Mouse (Mus musculus) liver (tissue): ENCODE data around the gene Tom1l2.
A peak's percentile ranks its signal among the peaks of the same experiment; 100 is the strongest.

Source experiments
- DNase-seq: peaks from one replicate; pipeline ENCODE4 v3.0.0-alpha.2; 2020; ENCODE audit warnings: mixed read lengths

Gene Tom1l2

GRCm38 (mm10) chr11:60199702-60200184 lies 153.0 kb downstream of the Tom1l2 start:
- peak; percentile 90 for DNase-seq

DNA sequence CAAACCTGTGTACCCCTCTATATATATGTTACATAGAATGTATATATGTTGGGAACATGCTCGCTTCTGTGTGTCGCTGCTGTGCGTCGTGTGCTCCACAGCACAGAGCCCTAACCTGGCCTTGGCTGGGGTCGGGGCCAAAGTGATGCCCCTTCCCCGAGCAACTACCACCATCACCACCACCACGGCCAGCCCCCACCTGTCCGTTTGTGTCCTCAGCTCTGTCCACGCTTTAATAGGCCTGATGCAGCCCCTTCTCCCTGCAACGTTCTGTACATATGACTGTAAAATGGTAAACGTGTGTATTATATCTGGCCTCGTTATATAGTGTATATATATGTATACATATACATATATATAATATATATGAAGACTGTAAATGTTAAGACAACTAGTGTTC lies 154.1 kb downstream of the Tom1l2 start:
- DNase-seq: no peak

GRCm38 (mm10) chr11:60197998-60198619 lies 154.6 kb downstream of the Tom1l2 start:
- no peak for DNase-seq

- no peak for DNase-seq
Measured at GRCm38 (mm10) chr11:60196344-60196743, 156.4 kb downstream of the Tom1l2 start.

GRCm38 (mm10) chr11:60195108-60195507 lies 157.6 kb downstream of the Tom1l2 start:
- no peak for DNase-seq

DNA sequence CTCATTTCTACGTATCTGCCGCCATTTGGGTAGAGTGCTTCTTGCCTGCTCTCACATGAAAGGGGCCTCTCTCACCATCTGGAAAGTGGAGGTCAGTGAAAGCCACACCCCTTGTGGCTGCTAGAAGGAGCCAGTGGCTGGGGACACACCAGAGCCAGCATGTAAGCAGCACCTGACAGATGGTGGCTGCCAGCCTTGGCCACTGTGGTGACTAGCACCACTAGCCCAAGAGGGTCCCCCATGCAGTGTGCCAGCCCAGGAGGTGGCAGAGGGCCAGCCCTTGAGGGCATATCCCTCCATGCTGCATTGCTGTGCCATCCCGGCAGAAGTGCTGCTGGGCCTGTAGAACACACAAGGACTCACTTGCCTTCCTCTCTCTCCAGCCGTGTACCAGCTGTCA lies 159.1 kb downstream of the Tom1l2 start:
- no peak for DNase-seq

- no peak for DNase-seq
Measured at GRCm38 (mm10) chr11:60192534-60192933, 160.2 kb downstream of the Tom1l2 start.

- DNase-seq: no peak
Measured at GRCm38 (mm10) chr11:60190055-60190641, 162.6 kb downstream of the Tom1l2 start.

GRCm38 (mm10) chr11:60189501-60190040 lies 163.1 kb downstream of the Tom1l2 start:
- DNase-seq: no peak

DNA sequence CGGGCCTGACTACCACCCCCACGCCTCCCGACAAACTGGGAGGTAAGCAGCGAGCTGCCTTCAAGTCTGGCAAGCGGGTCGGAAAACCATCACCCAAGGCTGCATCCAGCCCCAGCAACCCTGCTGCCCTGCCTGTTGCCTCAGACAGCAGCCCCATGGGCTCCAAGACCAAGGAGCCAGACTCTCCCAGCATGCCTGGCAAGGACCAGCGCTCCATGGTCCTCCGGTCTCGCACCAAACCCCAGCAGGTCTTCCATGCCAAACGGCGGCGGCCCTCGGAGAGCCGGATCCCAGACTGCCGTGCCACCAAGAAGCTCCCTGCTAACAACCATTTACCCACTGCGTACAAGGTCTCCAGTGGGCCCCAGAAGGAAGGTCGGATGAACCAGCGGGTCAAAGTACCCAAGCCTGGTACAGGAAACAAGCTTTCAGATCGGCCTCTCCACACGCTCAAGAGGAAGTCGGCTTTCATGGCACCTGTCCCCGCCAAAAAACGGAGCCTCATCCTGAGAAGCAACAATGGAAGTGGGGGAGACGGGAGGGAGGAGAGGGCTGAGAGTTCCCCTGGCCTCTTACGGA lies 164.3 kb downstream of the Tom1l2 start:
- DNase-seq: no peak

- DNase-seq: no peak
Measured at GRCm38 (mm10) chr11:60187070-60187469, 165.6 kb downstream of the Tom1l2 start.

DNA sequence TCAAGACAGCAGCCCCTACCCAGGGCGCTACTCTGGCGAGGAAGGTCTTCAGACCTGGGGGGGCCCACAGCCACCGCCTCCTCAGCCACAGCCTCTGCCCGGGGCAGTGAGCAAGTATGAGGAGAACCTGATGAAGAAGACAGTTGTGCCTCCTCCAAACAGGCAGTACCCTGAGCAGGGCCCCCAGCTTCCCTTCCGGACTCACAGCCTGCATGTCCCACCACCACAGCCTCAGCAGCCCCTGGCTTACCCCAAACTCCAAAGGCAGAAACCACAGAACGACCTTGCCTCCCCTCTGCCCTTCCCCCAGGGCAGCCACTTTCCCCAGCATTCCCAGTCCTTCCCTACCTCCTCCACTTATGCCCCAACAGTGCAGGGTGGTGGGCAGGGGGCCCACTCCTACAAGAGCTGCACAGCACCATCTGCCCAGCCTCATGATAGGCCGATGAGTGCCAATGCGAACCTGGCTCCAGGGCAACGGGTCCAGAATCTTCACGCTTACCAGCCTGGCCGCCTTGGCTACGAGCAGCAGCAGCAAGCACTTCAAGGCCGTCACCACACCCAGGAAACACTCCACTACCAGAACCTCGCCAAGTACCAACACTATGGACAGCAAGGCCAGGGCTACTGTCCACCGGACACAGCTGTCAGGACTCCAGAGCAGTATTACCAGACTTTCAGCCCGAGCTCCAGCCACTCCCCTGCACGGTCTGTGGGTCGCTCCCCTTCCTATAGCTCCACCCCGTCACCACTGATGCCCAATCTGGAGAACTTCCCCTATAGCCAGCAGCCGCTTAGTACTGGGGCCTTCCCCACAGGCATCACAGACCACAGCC lies 167.1 kb downstream of the Tom1l2 start:
- DNase-seq: no peak

- no peak for DNase-seq
Measured at GRCm38 (mm10) chr11:60184346-60185325, 168.1 kb downstream of the Tom1l2 start.

GRCm38 (mm10) chr11:60182741-60183140 lies 170.0 kb downstream of the Tom1l2 start:
- DNase-seq: no peak

DNA sequence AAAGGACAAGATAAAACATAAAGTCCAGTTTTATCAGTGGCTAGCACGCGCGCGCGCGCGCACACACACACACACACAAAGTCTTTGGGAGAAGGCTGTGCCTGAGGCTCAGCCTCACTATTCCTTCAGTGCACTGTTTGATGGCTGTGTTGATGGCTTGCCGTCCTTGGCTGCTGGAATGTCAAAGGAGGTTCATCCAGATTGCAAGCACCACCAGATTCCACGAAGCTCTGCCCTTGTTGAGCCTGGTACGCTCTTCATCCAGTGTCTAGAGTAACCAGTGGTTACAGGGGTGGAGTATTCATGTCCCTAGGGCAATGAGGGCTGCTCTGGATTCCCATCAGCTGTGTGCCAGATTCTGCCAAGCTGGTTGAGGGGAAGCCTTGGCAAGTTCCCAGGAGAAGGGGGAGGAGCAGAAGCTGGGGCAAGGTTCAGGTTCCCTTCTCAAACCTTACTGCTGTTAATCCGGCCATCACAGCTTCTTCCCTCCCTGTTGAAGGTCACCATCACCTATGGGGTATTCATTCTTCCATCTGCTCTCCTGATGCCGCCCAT lies 170.5 kb downstream of the Tom1l2 start:
- no peak for DNase-seq

DNA sequence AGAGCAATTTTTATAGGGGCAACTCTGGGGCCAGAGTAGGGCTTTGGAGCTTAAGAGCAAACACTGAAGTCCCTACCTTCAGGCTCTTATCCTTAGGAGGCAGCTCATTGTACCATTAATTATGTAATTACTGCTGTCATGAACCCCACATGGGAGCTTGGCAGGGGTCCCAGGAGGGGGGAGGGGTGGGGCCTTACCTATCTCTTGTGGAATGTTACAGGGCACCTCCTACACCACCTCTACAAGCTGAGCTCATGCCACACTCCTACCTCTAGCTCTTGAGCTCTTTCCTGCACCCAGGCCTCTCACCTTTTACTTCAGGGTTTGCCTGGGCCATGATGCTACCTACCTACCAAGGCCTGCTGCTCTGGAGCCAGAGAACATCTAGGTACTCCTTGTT lies 174.2 kb downstream of the Tom1l2 start:
- DNase-seq: no peak

- DNase-seq: no peak
Measured at GRCm38 (mm10) chr11:60178005-60178404, 174.7 kb downstream of the Tom1l2 start.

- peak; percentile 33 for DNase-seq
Measured at GRCm38 (mm10) chr11:60176975-60177657, 175.6 kb downstream of the Tom1l2 start.
